Mouse (Mus musculus) thymus, adult 2 months (tissue): ENCODE measurements around the gene Zc3hc1.

ENCODE experiments used
- CTCF ChIP-seq: fragments of 200-500 bp; IDR thresholded peaks from 2 replicates; pipeline ENCODE4 v1.5.1; 2012; ENCODE audit warnings: mild to moderate bottlenecking, control low read depth, low read length, moderate library complexity, borderline replicate concordance; ENCODE audit not compliant: control insufficient read depth, poor library complexity, insufficient read depth; ENCODE audit errors: extremely low read depth
- POLR2A ChIP-seq: fragments of 200-500 bp; IDR thresholded peaks from 2 replicates; pipeline ENCODE4 v1.6.1; 2012; ENCODE audit warnings: mild to moderate bottlenecking, low read length, control low read depth, moderate library complexity; ENCODE audit not compliant: control insufficient read depth, poor library complexity, insufficient read depth; ENCODE audit errors: extremely low read depth

DNA sequence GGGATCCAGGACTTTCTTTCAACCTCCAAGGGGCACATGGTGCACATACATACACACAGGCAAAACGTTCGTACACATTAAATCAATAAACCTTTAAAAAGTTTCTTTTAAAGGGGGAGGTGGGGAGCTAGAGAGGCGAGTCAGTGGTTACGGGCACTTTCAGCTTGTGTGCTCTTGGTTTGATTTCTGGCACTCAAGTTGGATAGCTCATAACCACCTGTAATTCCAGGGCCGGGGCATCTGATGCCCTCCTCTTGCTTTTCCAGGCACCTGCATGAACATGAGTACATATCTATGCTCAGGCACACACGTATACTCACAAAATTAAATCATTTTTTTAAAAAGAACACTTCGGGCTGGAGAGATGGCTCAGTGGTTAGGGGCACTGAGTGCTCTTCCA, 1.2 kb upstream of the Zc3hc1 start:
- TF ChIP-seq CTCF (no peak), POLR2A (no peak)
